Mouse (Mus musculus): ENCODE data around the gene Tcn2. TPM values are rescaled to one million over a fixed set of nuclear protein-coding genes. Genes with fewer than 3 reads are reported as not detected.
"Not testable (repeated sequence)": the region's sequence is repeated elsewhere in the genome, so short reads cannot be mapped to it uniquely, and the experiment has no call there.

Tcn2 gene
- polyA plus RNA-seq, 1 experiment from 2014 or later: 14.8 TPM

GRCm38 (mm10) chr11:3911440-3911839 is 20.5 kb downstream of the Tcn2 start:
- H3K4me3 ChIP-seq (replicated peaks); H3K27ac ChIP-seq; H3K9ac ChIP-seq; ATAC-seq (ENCODE audit: low read depth); H3K36me3 ChIP-seq; DNase-seq; H3K9me3 ChIP-seq (replicated peaks); H3K4me2 ChIP-seq: not testable (repeated sequence)
- Histone ChIP-seq H3K27me3 (peaks cover 48% of the 10 kb centered on the region), H3K4me1 (replicated peaks) (peaks cover 24% of the 10 kb centered on the region)
- 70% methylated on average over 6 of the region's 6 CpGs for WGBS (ENCODE audit: insufficient replicate concordance)

- Histone ChIP-seq H3K4me1 (replicated peaks) (peaks cover 24% of the 10 kb centered on the region), H3K27me3 (peaks cover 48% of the 10 kb centered on the region), H3K27ac (no peak overlapping the region), H3K9ac (no peak overlapping the region), H3K4me2 (no peak overlapping the region), H3K36me3 (no peaks in the 10 kb centered on the region), H3K4me3 (replicated peaks) (no peak overlapping the region), H3K9me3 (replicated peaks) (no peaks in the 10 kb centered on the region)
- ATAC-seq (ENCODE audit: low read depth) (no peak), DNase-seq (no peak)
- 45% methylated on average over 5 of the region's 5 CpGs for WGBS (ENCODE audit: insufficient replicate concordance)
Measured at GRCm38 (mm10) chr11:3910513-3911310, 21.2 kb downstream of the Tcn2 start.

GRCm38 (mm10) chr11:3909236-3909635 is 22.7 kb downstream of the Tcn2 start:
- Histone ChIP-seq H3K27ac (no peak overlapping the region), H3K27me3 (peaks cover 36% of the 10 kb centered on the region), H3K4me2 (no peak overlapping the region), H3K9me3 (replicated peaks) (no peaks in the 10 kb centered on the region), H3K9ac (no peak overlapping the region), H3K4me3 (replicated peaks) (no peak overlapping the region), H3K4me1 (replicated peaks) (peaks cover 19% of the 10 kb centered on the region), H3K36me3 (no peaks in the 10 kb centered on the region)
- DNase-seq: no peak
- 61% methylated on average over 4 of the region's 4 CpGs for WGBS (ENCODE audit: insufficient replicate concordance)
- ATAC-seq (ENCODE audit: low read depth): no peak

- DNase-seq (no peak), ATAC-seq (ENCODE audit: low read depth) (no peak)
- no peak overlapping the region for H3K9ac ChIP-seq
- 0 out of 2 replicates have a peak, but pooled peaks cover 3% of the 10 kb centered on the region for H3K27me3 ChIP-seq
- no peaks in the 10 kb centered on the region for H3K9me3 ChIP-seq (replicated peaks)
- H3K4me1 ChIP-seq (replicated peaks): no peaks in the 10 kb centered on the region
- no peak overlapping the region for H3K27ac ChIP-seq
- no peaks in the 10 kb centered on the region for H3K36me3 ChIP-seq
- 64% methylated on average over 1 of the region's 1 CpGs for WGBS (ENCODE audit: insufficient replicate concordance)
- H3K4me3 ChIP-seq (replicated peaks): no peak overlapping the region
- no peak overlapping the region for H3K4me2 ChIP-seq
Measured at GRCm38 (mm10) chr11:3905446-3905845, 26.5 kb downstream of the Tcn2 start.

- WGBS (ENCODE audit: insufficient replicate concordance): 64% methylated on average over 6 of the region's 6 CpGs
- Histone ChIP-seq H3K36me3 (no peaks in the 10 kb centered on the region), H3K4me2 (no peak overlapping the region), H3K9me3 (replicated peaks) (no peaks in the 10 kb centered on the region), H3K4me3 (replicated peaks) (no peak overlapping the region), H3K27ac (no peak overlapping the region), H3K27me3 (0 out of 2 replicates have a peak, but pooled peaks cover 3% of the 10 kb centered on the region), H3K9ac (no peak overlapping the region), H3K4me1 (replicated peaks) (no peaks in the 10 kb centered on the region)
- no peak for ATAC-seq (ENCODE audit: low read depth)
- DNase-seq: no peak
Measured at GRCm38 (mm10) chr11:3904673-3905072, 27.3 kb downstream of the Tcn2 start.

GRCm38 (mm10) chr11:3903046-3903445 is 28.9 kb downstream of the Tcn2 start:
- Histone ChIP-seq H3K4me1 (replicated peaks) (no peaks in the 10 kb centered on the region), H3K4me3 (replicated peaks) (no peak overlapping the region), H3K36me3 (no peaks in the 10 kb centered on the region), H3K4me2 (no peak overlapping the region), H3K9me3 (replicated peaks) (no peaks in the 10 kb centered on the region), H3K27me3 (0 out of 2 replicates have a peak, but pooled peaks cover 3% of the 10 kb centered on the region), H3K9ac (no peak overlapping the region), H3K27ac (no peak overlapping the region)
- 63% methylated on average over 5 of the region's 5 CpGs for WGBS (ENCODE audit: insufficient replicate concordance)
- ATAC-seq (ENCODE audit: low read depth): no peak
- no peak for DNase-seq

GRCm38 (mm10) chr11:3902516-3902915 is 29.4 kb downstream of the Tcn2 start:
- no peak for ATAC-seq (ENCODE audit: low read depth)
- no peaks in the 10 kb centered on the region for H3K4me1 ChIP-seq (replicated peaks)
- H3K4me2 ChIP-seq: no peak overlapping the region
- H3K36me3 ChIP-seq: no peaks in the 10 kb centered on the region
- H3K4me3 ChIP-seq (replicated peaks): no peak overlapping the region
- H3K27ac ChIP-seq: no peak overlapping the region
- DNase-seq: no peak
- no peak overlapping the region for H3K9ac ChIP-seq
- H3K9me3 ChIP-seq (replicated peaks): no peaks in the 10 kb centered on the region
- WGBS (ENCODE audit: insufficient replicate concordance): 69% methylated on average over 3 of the region's 3 CpGs
- 0 out of 2 replicates have a peak, but pooled peaks cover 3% of the 10 kb centered on the region for H3K27me3 ChIP-seq

GRCm38 (mm10) chr11:3900296-3900695 is 31.7 kb downstream of the Tcn2 start:
- WGBS (ENCODE audit: insufficient replicate concordance): 56% methylated on average over 6 of the region's 6 CpGs
- Histone ChIP-seq H3K27me3 (no peaks in the 10 kb centered on the region), H3K9me3 (replicated peaks) (no peaks in the 10 kb centered on the region), H3K4me2 (no peak overlapping the region), H3K9ac (no peak overlapping the region), H3K4me3 (replicated peaks) (no peak overlapping the region), H3K4me1 (replicated peaks) (peaks cover 3% of the 10 kb centered on the region), H3K27ac (no peak overlapping the region), H3K36me3 (no peaks in the 10 kb centered on the region)
- ATAC-seq (ENCODE audit: low read depth) (no peak), DNase-seq (no peak)

- no peaks in the 10 kb centered on the region for H3K36me3 ChIP-seq
- H3K4me2 ChIP-seq: no peak overlapping the region
- DNase-seq (no peak), ATAC-seq (ENCODE audit: low read depth) (no peak)
- H3K4me1 ChIP-seq (replicated peaks): peaks cover 13% of the 10 kb centered on the region
- H3K9ac ChIP-seq: no peak overlapping the region
- no peaks in the 10 kb centered on the region for H3K9me3 ChIP-seq (replicated peaks)
- H3K4me3 ChIP-seq (replicated peaks): no peak overlapping the region
- no peak overlapping the region for H3K27ac ChIP-seq
- WGBS (ENCODE audit: insufficient replicate concordance): 65% methylated on average over 1 of the region's 1 CpGs
- H3K27me3 ChIP-seq: no peaks in the 10 kb centered on the region
Measured at GRCm38 (mm10) chr11:3895933-3896332, 36.0 kb downstream of the Tcn2 start.

- Histone ChIP-seq H3K4me2 (peak overlapping the region; percentile 74), H3K9ac (peak overlapping the region; percentile 55), H3K9me3 (replicated peaks) (no peaks in the 10 kb centered on the region), H3K36me3 (no peaks in the 10 kb centered on the region), H3K4me3 (replicated peaks) (peak overlapping the region; percentile 55), H3K27me3 (no peaks in the 10 kb centered on the region), H3K27ac (no peak overlapping the region), H3K4me1 (replicated peaks) (peaks cover 13% of the 10 kb centered on the region)
- 5% methylated on average over 10 of the region's 10 CpGs for WGBS (ENCODE audit: insufficient replicate concordance)
- no peak for DNase-seq
- 0 out of 2 replicates have a peak, but pooled peaks have one; percentile 10 for ATAC-seq (ENCODE audit: low read depth)
Measured at GRCm38 (mm10) chr11:3895458-3895857, 36.5 kb downstream of the Tcn2 start.

- no peaks in the 10 kb centered on the region for H3K36me3 ChIP-seq
- peaks cover 5% of the 10 kb centered on the region for H3K27me3 ChIP-seq
- peak within 1 kb of the TSS; percentile 55 for H3K4me3 ChIP-seq (replicated peaks)
- H3K9ac ChIP-seq: peak within 1 kb of the TSS; percentile 55
- H3K4me1 ChIP-seq (replicated peaks): peaks cover 13% of the 10 kb centered on the region
- DNase-seq: peak; percentile 88
- 6% methylated on average over 46 of the region's 46 CpGs for WGBS (ENCODE audit: insufficient replicate concordance)
- H3K9me3 ChIP-seq (replicated peaks): no peaks in the 10 kb centered on the region
- peak within 1 kb of the TSS; percentile 74 for H3K4me2 ChIP-seq
- ATAC-seq (ENCODE audit: low read depth): peak; percentile 95
- no peak within 1 kb of the TSS for H3K27ac ChIP-seq
Measured at GRCm38 (mm10) chr11:3894406-3895281, 37.3 kb downstream of the Tcn2 start, which contains the start of the genes 4921536K21Rik and Dusp18. Gene 4921536K21Rik, minus strand, starts transcription at chr11:3895098. Gene Dusp18, plus strand, starts transcription at chr11:3895240.
